Mouse (Mus musculus) heart, adult 11 months (tissue): ENCODE measurements around the gene Olfr1471.
"Not testable (repeated sequence)": the region's sequence is repeated elsewhere in the genome, so short reads cannot be mapped to it uniquely, and the experiment has no call there.

ENCODE experiments used
- DNase-seq: peaks from one replicate; pipeline ENCODE4 v3.0.0; 2022

Olfr1471 gene

GRCm38 (mm10) chr19:13443109-13443508 lies at the start of gene Olfr1471:
Olfr1471 (plus strand) TSS chr19:13443409.
- not testable (repeated sequence) for DNase-seq

GRCm38 (mm10) chr19:13407549-13407948 lies 35.7 kb upstream of the Olfr1471 start, which contains the start of gene Olfr1469:
Olfr1469 (plus strand) TSS chr19:13407849.
- DNase-seq: no peak

GRCm38 (mm10) chr19:13455986-13456385 lies 12.8 kb downstream of the Olfr1471 start, which contains the start of gene Olfr1472:
Olfr1472 (minus strand) TSS chr19:13456086.
- no peak for DNase-seq

GRCm38 (mm10) chr19:13469265-13469664 lies 26.1 kb downstream of the Olfr1471 start, which contains the start of gene Olfr1474:
Olfr1474 (plus strand) TSS chr19:13469565.
- DNase-seq: not testable (repeated sequence)

- no peak for DNase-seq
Observed at GRCm38 (mm10) chr19:13480096-13480495, 36.9 kb downstream of the Olfr1471 start, which contains the start of gene Olfr1475. Olfr1475 (minus strand) TSS chr19:13480196.

- DNase-seq: no peak
Observed at GRCm38 (mm10) chr19:13500246-13500645, 57.0 kb downstream of the Olfr1471 start, which contains the start of gene Olfr1477. Olfr1477 (plus strand) TSS chr19:13500546.
